Mouse (Mus musculus) CH12.LX (cell line): ENCODE results near the gene C8g. TPM values are rescaled to one million over a fixed set of nuclear protein-coding genes. Genes with fewer than 3 reads are reported as not detected.

ENCODE experiments used
- DNase-seq: peaks from one replicate; pipeline ENCODE4 v3.0.0-alpha.2; 2013; ENCODE audit errors: extremely low read depth
- H3K27ac ChIP-seq: 2 replicates; pipeline ENCODE4 v1.5.1; 2012; ENCODE audit warnings: low read depth, mild to moderate bottlenecking, control low read depth, moderate library complexity; ENCODE audit not compliant: insufficient read depth
- H3K27me3 ChIP-seq: replicated peaks from 2 replicates; pipeline ENCODE3; 2012; ENCODE audit warnings: inconsistent platforms
- H3K36me3 ChIP-seq, 2 experiments: replicated peaks in 1 of 2; 2 replicates each; pipeline versions ENCODE3 to v1.6.1; 2012; ENCODE audit warnings: inconsistent platforms in 1 of 2, low read length in 1 of 2, mild to moderate bottlenecking in 1 of 2, mixed read lengths in 1 of 2, moderate library complexity in 1 of 2; ENCODE audit not compliant: control insufficient read depth in 1 of 2, insufficient read depth in 1 of 2
- H3K4me1 ChIP-seq, 2 experiments: 2 replicates each; pipeline ENCODE4 v1.6.1; 2012; ENCODE audit warnings: inconsistent platforms in 1 of 2, moderate library complexity in 1 of 2; ENCODE audit not compliant: insufficient read depth in 2 of 2, control insufficient read depth in 1 of 2
- H3K4me2 ChIP-seq: 2 replicates; pipeline ENCODE4 v1.6.1; 2012; ENCODE audit warnings: low read depth, mild to moderate bottlenecking, control low read depth; ENCODE audit not compliant: poor library complexity, insufficient read depth, severe bottlenecking
- H3K4me3 ChIP-seq, 3 experiments: fragments of 150-350 bp in 1 of 3; sonication (generic) in 1 of 3; replicated peaks in 1 of 3; 2 replicates each; pipeline versions ENCODE3 to v1.5.1; 2011 to 2012; ENCODE audit warnings: low read depth in 2 of 3, low read length in 2 of 3, mild to moderate bottlenecking in 2 of 3, moderate library complexity in 2 of 3, control low read depth in 1 of 3, improper control_type of control experiment in 1 of 3, inconsistent platforms in 1 of 3, mixed read lengths in 1 of 3; ENCODE audit not compliant: poor library complexity in 1 of 3
- H3K79me2 ChIP-seq: replicated peaks from 2 replicates; pipeline ENCODE4 v1.6.1; 2012; ENCODE audit warnings: mild to moderate bottlenecking, moderate library complexity; ENCODE audit not compliant: control insufficient read depth, poor library complexity, insufficient read depth, severe bottlenecking; ENCODE audit errors: extremely low read depth
- H3K9ac ChIP-seq: 2 replicates; pipeline ENCODE4 v1.6.1; 2012; ENCODE audit warnings: low read depth, mild to moderate bottlenecking, control low read depth, moderate library complexity; ENCODE audit not compliant: insufficient read depth
- H3K9me3 ChIP-seq: replicated peaks from 2 replicates; pipeline ENCODE3; 2012; ENCODE audit warnings: low read length, inconsistent platforms, mixed read lengths
- CHD1 ChIP-seq: IDR thresholded peaks from 2 replicates; pipeline ENCODE4 v1.6.1; 2012; ENCODE audit warnings: low read depth, low read length, improper control_type of control experiment, inconsistent platforms
- CHD2 ChIP-seq: IDR thresholded peaks from 2 replicates; pipeline ENCODE4 v1.6.1; 2011; ENCODE audit warnings: low read length, improper control_type of control experiment
- CTCF ChIP-seq, 2 experiments: IDR thresholded peaks in 1 of 2; conservative IDR thresholded peaks in 1 of 2; 2 replicates each; pipeline ENCODE4 v1.5.1; 2011 to 2012; ENCODE audit warnings: low read depth in 2 of 2, low read length in 2 of 2, improper control_type of control experiment in 1 of 2, inconsistent platforms in 1 of 2, mild to moderate bottlenecking in 1 of 2, moderate library complexity in 1 of 2
- E2F4 ChIP-seq: IDR thresholded peaks from 2 replicates; pipeline ENCODE4 v1.6.1; 2011; ENCODE audit warnings: low read depth, low read length, improper control_type of control experiment; ENCODE audit not compliant: insufficient replicate concordance
- ETS1 ChIP-seq: conservative IDR thresholded peaks from 2 replicates; pipeline ENCODE4 v1.6.1; 2012; ENCODE audit warnings: low read depth, mild to moderate bottlenecking, inconsistent platforms, low read length, improper control_type of control experiment, moderate library complexity
- HCFC1 ChIP-seq: IDR thresholded peaks from 2 replicates; pipeline ENCODE4 v1.6.1; 2012; ENCODE audit warnings: low read depth, mild to moderate bottlenecking, inconsistent platforms, low read length, improper control_type of control experiment
- JUND ChIP-seq: conservative IDR thresholded peaks from 2 replicates; pipeline ENCODE4 v1.6.1; 2011; ENCODE audit warnings: low read depth, low read length, improper control_type of control experiment
- MAX ChIP-seq: IDR thresholded peaks from 2 replicates; pipeline ENCODE4 v1.6.1; 2011; ENCODE audit warnings: low read length, improper control_type of control experiment
- MAZ ChIP-seq: IDR thresholded peaks from 2 replicates; pipeline ENCODE4 v1.6.1; 2012; ENCODE audit warnings: low read depth, mild to moderate bottlenecking, inconsistent platforms, low read length, improper control_type of control experiment, moderate library complexity
- MEF2A ChIP-seq: IDR thresholded peaks from 2 replicates; pipeline ENCODE4 v1.6.1; 2014; ENCODE audit warnings: low read depth, mild to moderate bottlenecking, inconsistent platforms, low read length, improper control_type of control experiment, borderline replicate concordance
- MXI1 ChIP-seq: IDR thresholded peaks from 2 replicates; pipeline ENCODE4 v1.6.1; 2011; ENCODE audit warnings: mild to moderate bottlenecking, low read depth, low read length, improper control_type of control experiment
- MYC ChIP-seq: IDR thresholded peaks from 2 replicates; pipeline ENCODE4 v1.6.1; 2011; ENCODE audit warnings: low read depth, mild to moderate bottlenecking, improper control_type of control experiment, low read length
- NELFE ChIP-seq: IDR thresholded peaks from 2 replicates; pipeline ENCODE4 v1.6.1; 2011; ENCODE audit warnings: low read depth, low read length, improper control_type of control experiment
- NRF1 ChIP-seq: IDR thresholded peaks from 2 replicates; pipeline ENCODE4 v1.6.1; 2014; ENCODE audit warnings: low read depth, mild to moderate bottlenecking, inconsistent platforms, low read length, improper control_type of control experiment, moderate library complexity
- POLR2A ChIP-seq: IDR thresholded peaks from 2 replicates; pipeline ENCODE4 v1.6.1; 2011; ENCODE audit warnings: low read depth, mild to moderate bottlenecking, improper control_type of control experiment, low read length
- POLR2AphosphoS2 ChIP-seq: IDR thresholded peaks from 2 replicates; pipeline ENCODE4 v1.6.1; 2011; ENCODE audit warnings: low read depth, low read length, improper control_type of control experiment
- RAD21 ChIP-seq: IDR thresholded peaks from 2 replicates; pipeline ENCODE4 v1.6.1; 2011; ENCODE audit warnings: low read depth, mild to moderate bottlenecking, low read length, improper control_type of control experiment, moderate library complexity
- RCOR1 ChIP-seq: conservative IDR thresholded peaks from 2 replicates; pipeline ENCODE4 v1.6.1; 2012; ENCODE audit warnings: low read depth, mild to moderate bottlenecking, inconsistent platforms, low read length, improper control_type of control experiment
- SIN3A ChIP-seq: IDR thresholded peaks from 2 replicates; pipeline ENCODE4 v1.6.1; 2012; ENCODE audit warnings: low read length, improper control_type of control experiment, inconsistent platforms
- TCF12 ChIP-seq: IDR thresholded peaks from 2 replicates; pipeline ENCODE4 v1.6.1; 2014; ENCODE audit warnings: low read depth, mild to moderate bottlenecking, inconsistent platforms, low read length, improper control_type of control experiment
- UBTF ChIP-seq: IDR thresholded peaks from 2 replicates; pipeline ENCODE4 v1.6.1; 2012; ENCODE audit warnings: low read depth, mild to moderate bottlenecking, inconsistent platforms, low read length, improper control_type of control experiment, moderate library complexity
- ZC3H11A ChIP-seq: IDR thresholded peaks from 2 replicates; pipeline ENCODE4 v1.6.1; 2012; ENCODE audit warnings: low read depth, mild to moderate bottlenecking, inconsistent platforms, low read length, improper control_type of control experiment
- ZKSCAN1 ChIP-seq: IDR thresholded peaks from 2 replicates; pipeline ENCODE4 v1.6.1; 2012; ENCODE audit warnings: low read depth, inconsistent platforms, low read length, improper control_type of control experiment, borderline replicate concordance
- dilution Hi-C: fragments of 300-500 bp; cut with MboI; formaldehyde crosslinking; loops from 2 replicates; pipeline ENCODE4 v1.14.3; 2020; ENCODE audit warnings: low sequenced_read_pairs; ENCODE audit not compliant: extremely low pct_unique_long_range_greater_than_20kb, extremely low pct_ligation_motif_present
- in situ Hi-C: fragments of 300-500 bp; cut with MboI; formaldehyde crosslinking; loops from 3 replicates; pipeline ENCODE4 v1.14.3; 2019; ENCODE audit warnings: low sequenced_read_pairs, low pct_ligation_motif_present, low pct_unique_long_range_greater_than_20kb, mixed read lengths
- polyA plus RNA-seq: library from polyadenylated mRNA; unstranded; fragments of >175 nt; gene quantifications from 2 replicates; pipeline ENCODE4 v1.2.1, GENCODE M21; 2012; ENCODE audit warnings: low read depth; ENCODE audit not compliant: insufficient read length
- total RNA-seq, 2 experiments: library from RNA; depleted of rRNA; stranded (reverse); fragments of 300-350 nt in 1 of 2; fragments of >200 nt in 1 of 2; gene quantifications; 2 replicates each; pipeline ENCODE4 v1.2.3; 2012 to 2014

Gene C8g
- total and polyA plus RNA-seq, 3 experiments: 1.2 to 2.7 (median 1.7) TPM

DNA sequence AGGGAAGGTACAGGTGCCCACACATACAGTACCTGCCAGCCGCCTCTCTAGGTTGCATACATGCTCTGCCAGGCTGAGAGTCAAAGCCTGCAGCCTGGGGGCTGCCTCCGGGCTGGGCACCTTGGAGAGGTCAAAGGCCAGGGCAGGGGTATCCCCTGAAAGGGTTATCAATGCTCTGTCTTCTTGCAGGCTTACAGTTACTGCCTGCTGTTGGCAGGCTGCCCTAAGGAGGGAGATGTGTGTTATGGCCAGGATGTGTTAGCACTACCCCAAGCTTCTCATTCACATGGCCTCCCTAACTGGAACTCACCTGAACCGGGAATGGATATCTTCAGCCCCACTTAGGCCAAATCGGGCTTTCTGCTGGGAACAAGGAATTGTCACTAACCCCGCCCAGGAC lies 41.4 kb downstream of the C8g start:
- H3K4me2 ChIP-seq: peak overlapping the region; percentile 77

GRCm38 (mm10) chr2:25458911-25459310 lies 42.6 kb downstream of the C8g start:
- H3K36me3 ChIP-seq: peaks cover 11 to 29% of the 10 kb centered on the region in 2 experiments
- H3K27ac ChIP-seq: no peak overlapping the region
- H3K79me2 ChIP-seq: peaks cover 2% of the 10 kb centered on the region; the same call in 1 of the 2 replicates
- no peak for DNase-seq
- H3K4me1 ChIP-seq: peaks cover 9 to 25% of the 10 kb centered on the region in 2 experiments
- no peaks in the 10 kb centered on the region for H3K27me3 ChIP-seq
- in situ Hi-C loops (no loop called here), dilution Hi-C loops (no loop called here)
- TF ChIP-seq CTCF (conservative IDR thresholded peaks at IDR 0.05 in 1 of 2, IDR thresholded peaks at IDR 0.05 in 1 of 2; ENCODE audit: low read depth in 2 of 2, low read length in 2 of 2) (peak in 1 of 2 experiments; percentile 16; a peak in 2 of 4 replicates), ZC3H11A (no peak), NRF1 (no peak), HCFC1 (no peak), TCF12 (no peak), JUND (no peak), MYC (no peak)
- no peak overlapping the region for H3K4me3 ChIP-seq
- no peaks in the 10 kb centered on the region for H3K9me3 ChIP-seq
- H3K9ac ChIP-seq: no peak overlapping the region
- H3K4me2 ChIP-seq: no peak overlapping the region

More for the DNA sequence above, 41.4 kb downstream of the C8g start:
- H3K4me3 ChIP-seq: peak overlapping the region; percentile 68 to 90 (median 74)
- in situ Hi-C loops (no loop called here), dilution Hi-C loops (no loop called here)
- TF ChIP-seq MXI1: no peak
- TF ChIP-seq MAX: no peak
- no peak for TF ChIP-seq CHD2
- TF ChIP-seq SIN3A: no peak
- no peak for TF ChIP-seq ZKSCAN1
- TF ChIP-seq NELFE: no peak
- no peak for TF ChIP-seq TCF12
- no peak for TF ChIP-seq E2F4
- TF ChIP-seq CTCF (conservative IDR thresholded peaks at IDR 0.05 in 1 of 2, IDR thresholded peaks at IDR 0.05 in 1 of 2; ENCODE audit: low read depth in 2 of 2, low read length in 2 of 2): no peak
- TF ChIP-seq POLR2A: no peak
- no peak for TF ChIP-seq CHD1
- TF ChIP-seq RCOR1: no peak
- no peak for TF ChIP-seq MEF2A
- no peak for TF ChIP-seq NRF1
- no peak for TF ChIP-seq JUND
- no peak for TF ChIP-seq RAD21
- no peak for TF ChIP-seq POLR2AphosphoS2
- no peak for TF ChIP-seq UBTF
- no peak for TF ChIP-seq ETS1
- TF ChIP-seq MAZ: no peak
- peaks cover 21 to 38% of the 10 kb centered on the region in 2 experiments for H3K4me1 ChIP-seq
- H3K27me3 ChIP-seq: no peaks in the 10 kb centered on the region
- peaks cover 2% of the 10 kb centered on the region; the same call in 1 of the 2 replicates for H3K79me2 ChIP-seq
- no peaks in the 10 kb centered on the region for H3K9me3 ChIP-seq
- DNase-seq: no peak
- no peak overlapping the region for H3K27ac ChIP-seq
- H3K9ac ChIP-seq: peak overlapping the region; percentile 47
- peaks cover 11 to 29% of the 10 kb centered on the region in 2 experiments for H3K36me3 ChIP-seq
